Mouse (Mus musculus) liver, adult 10 weeks (tissue): ENCODE measurements around the gene Spsb2. TPM values are rescaled to one million over a fixed set of nuclear protein-coding genes. Genes with fewer than 3 reads are reported as not detected.

Experiments
- polyA plus RNA-seq: library from polyadenylated mRNA; stranded (reverse); fragments of 350-450 nt; fragmentation: Illumina TruSeq; extraction: RNeasy Lipid Tissue Mini Kit (QIAGEN cat#74804); gene quantifications from one replicate; pipeline ENCODE4 v1.2.3, GENCODE M21; 2014; ENCODE audit warnings: low read depth, low replicate concordance

Spsb2 gene
- polyA plus RNA-seq, result not detected

GRCm38 (mm10) chr6:124808358-124809012 lies at the start of gene Spsb2:
Gene Spsb2 (plus strand): TSS chr6:124808661.

GRCm38 (mm10) chr6:124769101-124769765 lies 39.2 kb upstream of the Spsb2 start, which contains the start of gene Eno2:
Gene Eno2 (minus strand): TSS chr6:124769673.

DNA sequence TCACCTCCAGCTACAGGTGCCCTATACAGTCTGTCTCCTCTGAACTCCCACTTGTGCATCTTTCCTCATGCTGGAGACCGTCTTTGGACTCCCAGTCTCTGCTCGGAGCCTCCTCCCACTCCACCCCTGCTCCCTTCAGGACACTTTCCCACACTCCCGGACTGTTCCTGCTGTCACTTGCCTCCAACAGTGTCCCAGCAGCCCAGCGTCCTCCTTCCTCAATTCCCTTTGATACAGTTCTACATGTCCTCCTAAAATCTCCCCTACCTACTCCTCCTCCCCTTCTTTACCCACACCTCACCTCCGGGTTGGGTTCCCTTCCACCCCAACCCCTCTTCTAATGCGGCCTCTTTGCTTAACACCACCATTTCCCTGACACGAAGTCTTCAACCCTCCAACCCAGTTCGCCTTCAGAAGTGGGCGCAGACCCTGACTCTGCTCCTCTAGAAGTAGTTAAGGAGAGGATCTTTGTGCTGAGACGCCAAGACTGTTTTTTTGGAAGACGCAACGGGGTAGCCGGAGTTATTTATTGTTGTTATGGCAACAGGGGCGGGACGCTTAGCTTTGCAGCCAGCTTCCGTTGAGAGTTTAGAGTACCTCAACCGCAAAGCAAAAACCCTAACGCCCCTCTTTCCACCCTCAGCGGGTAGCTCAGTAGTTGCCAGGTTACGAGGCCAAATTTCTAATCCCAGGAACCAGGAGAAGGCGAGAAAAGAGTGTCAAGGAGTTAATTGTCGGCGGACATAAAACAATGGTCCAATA lies 29.1 kb upstream of the Spsb2 start, which contains the start of gene Lrrc23:
TSS of gene Lrrc23 (minus strand) at position 506 of the 762 bp plus-strand sequence.

GRCm38 (mm10) chr6:124813933-124814332 lies 5.5 kb downstream of the Spsb2 start, which contains the start of gene Tpi1:
Gene Tpi1 (minus strand): TSS chr6:124814296.

GRCm38 (mm10) chr6:124828868-124829798 lies 20.7 kb downstream of the Spsb2 start, which contains the start of the genes Usp5 and Cdca3:
Gene Usp5 (minus strand): TSS chr6:124829484.
Gene Cdca3 (plus strand): TSS chr6:124829547.

GRCm38 (mm10) chr6:124840241-124841167 lies 32.0 kb downstream of the Spsb2 start, which contains the start of gene Gnb3:
Gene Gnb3 (minus strand): TSS chr6:124840275.

DNA sequence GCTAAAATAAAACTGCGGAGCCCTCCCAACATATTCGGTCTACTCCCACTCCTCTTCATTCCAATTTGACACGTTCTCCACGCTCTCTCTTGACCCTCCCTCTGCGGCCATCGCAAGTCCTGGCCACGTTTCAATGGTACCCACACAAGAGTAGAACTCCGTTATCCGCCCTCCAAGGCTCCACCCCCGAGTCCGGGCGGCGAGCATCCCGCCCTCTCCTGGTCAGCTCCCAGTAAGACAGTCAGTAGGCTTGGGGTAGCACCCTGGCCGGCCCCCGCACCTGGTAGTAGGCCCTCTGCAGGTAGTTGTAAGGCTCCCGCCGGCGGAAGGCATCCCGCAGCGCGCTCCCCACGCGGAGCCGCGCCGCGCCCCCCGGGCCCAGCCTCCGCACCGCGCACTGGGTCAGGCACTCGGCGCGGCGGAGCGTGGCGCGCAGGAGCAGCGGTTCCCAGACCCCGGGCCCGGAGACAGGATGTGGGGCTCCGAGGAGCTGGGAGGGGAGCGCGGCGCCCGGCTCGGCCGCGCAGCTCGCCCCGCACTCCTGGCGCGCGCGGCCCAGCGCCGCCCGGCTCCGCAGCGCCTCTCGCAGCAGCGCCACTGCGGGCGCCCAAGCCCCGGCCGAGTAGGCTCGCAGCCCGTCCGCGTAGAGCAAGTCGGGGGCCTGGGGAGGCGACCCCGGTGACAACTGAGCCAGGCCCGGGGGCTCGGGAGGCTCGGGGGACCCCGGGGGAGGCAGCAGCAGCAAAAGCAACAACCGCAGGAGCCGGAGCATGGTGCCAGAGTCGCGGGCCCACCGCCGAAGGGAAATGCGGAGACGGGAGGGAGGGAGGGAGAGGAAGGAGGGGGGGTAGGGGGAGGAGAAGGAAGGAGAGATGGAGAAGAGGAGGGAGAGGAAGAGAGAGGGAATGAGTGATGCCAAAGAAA lies 48.7 kb downstream of the Spsb2 start, which contains the start of gene P3h3:
TSS of gene P3h3 (minus strand) at position 837 of the 924 bp plus-strand sequence.

Other genes with a start within 250 kb of the Spsb2 start
- not detected for gene C1rb, start 238.4 kb upstream of the Spsb2 start, polyA plus RNA-seq
- not detected for gene C1s2, start 172.6 kb upstream of the Spsb2 start, polyA plus RNA-seq
- gene Lpcat3, start 145.6 kb upstream of the Spsb2 start, polyA plus RNA-seq, result 44.0 TPM
- 22.3 TPM for gene Emg1, start 96.5 kb upstream of the Spsb2 start, polyA plus RNA-seq
- 46.9 TPM for gene Phb2, start 96.3 kb upstream of the Spsb2 start, polyA plus RNA-seq
- gene Ptpn6, start 69.9 kb upstream of the Spsb2 start, polyA plus RNA-seq, result 3.8 TPM
- gene Grcc10, start 67.3 kb upstream of the Spsb2 start, polyA plus RNA-seq, result 7.5 TPM
- not detected for gene Gm45234, start 52.6 kb upstream of the Spsb2 start, polyA plus RNA-seq
- 0.56 TPM for gene Atn1, start 52.1 kb upstream of the Spsb2 start, polyA plus RNA-seq
- not detected for gene Eno2, start 39.0 kb upstream of the Spsb2 start, polyA plus RNA-seq
- not detected for gene Lrrc23, start 28.9 kb upstream of the Spsb2 start, polyA plus RNA-seq
- gene Tpi1, start 5.6 kb downstream of the Spsb2 start, polyA plus RNA-seq, result 50.1 TPM
- 12.3 TPM for gene Usp5, start 20.8 kb downstream of the Spsb2 start, polyA plus RNA-seq
- 0.90 TPM for gene Cdca3, start 20.9 kb downstream of the Spsb2 start, polyA plus RNA-seq
- not detected for gene Gnb3, start 31.6 kb downstream of the Spsb2 start, polyA plus RNA-seq
- not detected for gene P3h3, start 49.1 kb downstream of the Spsb2 start, polyA plus RNA-seq
- gene Gpr162, start 55.3 kb downstream of the Spsb2 start, polyA plus RNA-seq, result not detected
- 0.16 TPM for gene Cd4, start 79.6 kb downstream of the Spsb2 start, polyA plus RNA-seq
- not detected for gene Lag3, start 103.0 kb downstream of the Spsb2 start, polyA plus RNA-seq
- gene Ptms, start 111.4 kb downstream of the Spsb2 start, polyA plus RNA-seq, result 344 TPM
- 16.7 TPM for gene Mlf2, start 122.7 kb downstream of the Spsb2 start, polyA plus RNA-seq
- gene Cops7a, start 156.9 kb downstream of the Spsb2 start, polyA plus RNA-seq, result 16.8 TPM
- not detected for gene Pianp, start 188.0 kb downstream of the Spsb2 start, polyA plus RNA-seq
- 11.4 TPM for gene Zfp384, start 200.5 kb downstream of the Spsb2 start, polyA plus RNA-seq
- gene Ing4, start 231.1 kb downstream of the Spsb2 start, polyA plus RNA-seq, result 11.2 TPM
- 0.90 TPM for gene Acrbp, start 241.0 kb downstream of the Spsb2 start, polyA plus RNA-seq